Mouse (Mus musculus) erythroblast, embryonic 14.5 days (primary cell): ENCODE data around the gene Znrf3. TPM values are rescaled to one million over a fixed set of nuclear protein-coding genes. Genes with fewer than 3 reads are reported as not detected.

Experiments used
- H3K27me3 ChIP-seq: 2 replicates; pipeline ENCODE4 v1.6.1; 2012; ENCODE audit warnings: inconsistent platforms; ENCODE audit not compliant: control insufficient read depth
- H3K36me3 ChIP-seq: 2 replicates; pipeline ENCODE4 v1.6.1; 2012; ENCODE audit warnings: mild to moderate bottlenecking, inconsistent platforms; ENCODE audit not compliant: control insufficient read depth
- H3K4me1 ChIP-seq: 2 replicates; pipeline ENCODE4 v1.6.1; 2012; ENCODE audit warnings: inconsistent platforms; ENCODE audit not compliant: control insufficient read depth
- H3K4me3 ChIP-seq: replicated peaks from 2 replicates; pipeline ENCODE3; 2012; ENCODE audit warnings: moderate library complexity, mild to moderate bottlenecking, inconsistent platforms
- H3K9me3 ChIP-seq: 2 replicates; pipeline ENCODE4 v1.6.1; 2012; ENCODE audit warnings: low read length, inconsistent platforms, mixed read lengths; ENCODE audit not compliant: control insufficient read depth
- GATA1 ChIP-seq: IDR thresholded peaks from 2 replicates; pipeline ENCODE4 v1.6.1; 2012; ENCODE audit warnings: low read length, inconsistent platforms, mixed read lengths
- TAL1 ChIP-seq: IDR thresholded peaks from 3 replicates; pipeline ENCODE4 v1.6.1; 2012; ENCODE audit warnings: low read length, inconsistent platforms, mixed read lengths
- polyA plus RNA-seq: library from polyadenylated mRNA; stranded (reverse); fragments of >175 nt; gene quantifications from 2 replicates; pipeline ENCODE4 v1.2.3, GENCODE M21; 2012

Gene Znrf3
- polyA plus RNA-seq, 1 experiment, result 0.10 TPM

- no peaks in the 10 kb centered on the region for H3K36me3 ChIP-seq
- no peaks in the 10 kb centered on the region for H3K4me1 ChIP-seq
- H3K9me3 ChIP-seq, result no peaks in the 10 kb centered on the region
- no peak for TF ChIP-seq GATA1
- TF ChIP-seq TAL1, result no peak
- H3K27me3 ChIP-seq, result no peaks in the 10 kb centered on the region
- H3K4me3 ChIP-seq, result no peak overlapping the region
These were observed 130.3 kb downstream of the Znrf3 start for GRCm38 (mm10) chr11:5314330-5314741.

- TF ChIP-seq TAL1 (no peak), GATA1 (no peak)
- Histone ChIP-seq H3K9me3 (no peaks in the 10 kb centered on the region), H3K4me1 (no peaks in the 10 kb centered on the region), H3K36me3 (no peaks in the 10 kb centered on the region), H3K27me3 (no peaks in the 10 kb centered on the region), H3K4me3 (no peak overlapping the region)
These were observed 137.4 kb downstream of the Znrf3 start for GRCm38 (mm10) chr11:5307024-5307905.

GRCm38 (mm10) chr11:5306017-5306416, 138.6 kb downstream of the Znrf3 start:
- Histone ChIP-seq H3K27me3 (no peaks in the 10 kb centered on the region), H3K4me3 (no peak overlapping the region), H3K36me3 (no peaks in the 10 kb centered on the region), H3K4me1 (no peaks in the 10 kb centered on the region), H3K9me3 (no peaks in the 10 kb centered on the region)
- TF ChIP-seq GATA1, result no peak
- no peak for TF ChIP-seq TAL1

DNA sequence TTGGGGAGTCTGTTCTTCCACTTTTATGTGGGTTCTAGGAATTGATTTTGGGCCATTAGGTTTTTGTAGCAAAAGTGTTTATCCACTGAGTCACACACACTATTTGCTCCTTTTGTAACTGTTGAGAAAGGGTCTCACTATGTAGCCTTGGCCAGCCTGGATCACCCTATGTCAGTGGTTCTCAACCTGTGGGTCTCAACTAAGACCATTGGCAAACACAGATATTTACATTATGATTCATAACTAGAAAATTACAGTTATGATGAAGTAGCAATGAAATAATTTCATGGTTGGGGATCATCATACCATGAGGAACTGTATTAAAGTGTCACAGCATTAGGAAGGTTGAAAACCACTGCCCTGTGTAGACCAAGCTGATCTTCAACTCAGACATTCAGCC, 140.1 kb downstream of the Znrf3 start:
- Histone ChIP-seq H3K4me1 (no peaks in the 10 kb centered on the region), H3K36me3 (no peaks in the 10 kb centered on the region), H3K27me3 (no peaks in the 10 kb centered on the region), H3K9me3 (no peaks in the 10 kb centered on the region), H3K4me3 (no peak overlapping the region)
- TF ChIP-seq GATA1, result no peak
- no peak for TF ChIP-seq TAL1

DNA sequence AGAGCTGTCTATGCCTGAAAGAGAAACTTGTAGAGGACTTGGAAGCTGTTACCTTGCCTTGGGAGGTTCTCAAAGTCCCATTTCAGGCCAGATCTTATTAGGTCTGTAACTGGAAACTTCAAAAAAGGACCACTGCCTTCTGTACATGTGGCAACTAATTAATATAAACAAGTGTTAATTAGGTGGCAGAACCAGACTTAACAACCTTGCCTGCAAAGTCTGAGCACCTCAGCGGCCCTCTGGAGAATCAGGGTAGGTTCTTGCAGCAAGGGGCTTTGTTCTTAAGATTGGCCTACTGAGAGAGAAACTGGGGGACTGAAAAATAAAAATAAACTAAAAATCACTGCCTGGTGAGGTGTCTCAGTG, 146.7 kb downstream of the Znrf3 start:
- H3K4me3 ChIP-seq, result no peak overlapping the region
- no peaks in the 10 kb centered on the region for H3K4me1 ChIP-seq
- no peaks in the 10 kb centered on the region for H3K27me3 ChIP-seq
- no peak for TF ChIP-seq GATA1
- TF ChIP-seq TAL1, result no peak
- H3K9me3 ChIP-seq, result no peaks in the 10 kb centered on the region
- H3K36me3 ChIP-seq, result no peaks in the 10 kb centered on the region

- no peaks in the 10 kb centered on the region for H3K9me3 ChIP-seq
- TF ChIP-seq GATA1 (no peak), TAL1 (no peak)
- H3K36me3 ChIP-seq, result no peaks in the 10 kb centered on the region
- no peaks in the 10 kb centered on the region for H3K27me3 ChIP-seq
- H3K4me3 ChIP-seq, result no peak overlapping the region
- no peaks in the 10 kb centered on the region for H3K4me1 ChIP-seq
These were observed 147.3 kb downstream of the Znrf3 start for GRCm38 (mm10) chr11:5297148-5298006.

DNA sequence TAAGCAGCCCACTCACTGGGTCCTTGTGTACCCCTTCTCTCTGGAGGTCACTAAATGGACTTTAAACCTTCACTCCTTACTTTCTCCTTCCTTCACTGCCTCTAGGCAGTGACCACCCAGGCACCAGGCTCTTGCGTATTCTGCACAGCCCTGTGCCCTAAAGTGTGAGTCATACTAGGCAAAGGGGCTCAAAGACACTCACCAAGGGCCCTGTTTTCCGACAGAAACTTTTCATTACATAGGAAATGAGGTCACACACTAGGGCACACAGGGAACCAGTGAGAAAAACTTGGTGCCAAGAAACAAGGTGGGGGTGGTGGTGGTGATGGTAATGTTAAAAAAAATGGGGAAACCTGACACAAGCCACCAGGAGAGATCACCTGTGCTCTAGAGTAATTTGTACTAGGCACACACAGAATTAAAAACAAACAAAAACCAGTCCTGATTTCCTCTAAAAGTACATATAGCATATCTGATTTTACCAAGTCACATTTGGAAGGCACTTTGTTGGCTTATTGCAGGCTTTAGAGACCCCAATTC, 148.0 kb downstream of the Znrf3 start:
- TF ChIP-seq TAL1 (no peak), GATA1 (no peak)
- Histone ChIP-seq H3K36me3 (no peaks in the 10 kb centered on the region), H3K4me3 (no peak overlapping the region)

GRCm38 (mm10) chr11:5294805-5295204, 149.8 kb downstream of the Znrf3 start:
- no peak overlapping the region for H3K4me3 ChIP-seq
- no peak for TF ChIP-seq TAL1
- TF ChIP-seq GATA1, result no peak
- H3K9me3 ChIP-seq, result no peaks in the 10 kb centered on the region
- H3K27me3 ChIP-seq, result no peaks in the 10 kb centered on the region
- no peaks in the 10 kb centered on the region for H3K4me1 ChIP-seq
- no peaks in the 10 kb centered on the region for H3K36me3 ChIP-seq

More for the DNA sequence above, 148.0 kb downstream of the Znrf3 start:
- Histone ChIP-seq H3K4me1 (no peaks in the 10 kb centered on the region), H3K9me3 (no peaks in the 10 kb centered on the region), H3K27me3 (no peaks in the 10 kb centered on the region)

DNA sequence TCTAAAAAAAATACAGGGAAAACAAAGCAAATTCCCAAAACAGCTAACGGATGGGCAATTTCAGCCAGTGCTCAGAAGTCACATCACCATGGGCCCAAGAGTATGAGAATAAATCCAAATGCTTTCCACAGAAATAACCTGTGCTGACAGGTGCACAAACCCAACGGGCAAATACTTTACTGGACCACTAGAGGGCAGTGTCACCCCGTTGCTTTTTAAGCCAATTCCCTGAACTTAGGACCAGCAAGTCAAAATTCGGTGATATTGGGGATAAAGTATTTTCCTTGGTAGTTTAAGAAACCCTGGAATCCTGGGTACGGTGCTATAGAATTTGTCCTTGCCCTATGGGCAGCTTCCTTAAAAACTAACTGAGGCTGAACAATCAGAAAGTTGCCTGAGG, 154.0 kb downstream of the Znrf3 start:
- TF ChIP-seq GATA1 (no peak), TAL1 (no peak)
- Histone ChIP-seq H3K27me3 (no peaks in the 10 kb centered on the region), H3K9me3 (no peaks in the 10 kb centered on the region), H3K4me1 (no peaks in the 10 kb centered on the region), H3K36me3 (peaks cover 15% of the 10 kb centered on the region), H3K4me3 (no peak overlapping the region)
